Mouse (Mus musculus) limb, embryonic 15.5 days (tissue): Measurements from ENCODE around the gene Ube2j1. TPM values are rescaled to one million over a fixed set of nuclear protein-coding genes. Genes with fewer than 3 reads are reported as not detected.
"Not testable (repeated sequence)": the region's sequence is repeated elsewhere in the genome, so short reads cannot be mapped to it uniquely, and the experiment has no call there.

Experiments
- ATAC-seq: fragments of 200-750 bp; cut with Nextera tagmentation; 2 replicates; pipeline ENCODE4 v1.8.0; 2017; ENCODE audit warnings: low read depth, moderate TSS enrichment; ENCODE audit not compliant: insufficient number of reproducible peaks, low FRiP score, low TSS enrichment
- H3K27ac ChIP-seq: fragments of 300-500 bp; sonication (generic); 2 replicates; pipeline ENCODE4 v1.5.1; 2015; ENCODE audit warnings: moderate library complexity, mild to moderate bottlenecking, inconsistent platforms
- H3K27me3 ChIP-seq: fragments of 300-500 bp; sonication (generic); 2 replicates; pipeline ENCODE4 v1.6.1; 2015; ENCODE audit warnings: inconsistent platforms
- H3K36me3 ChIP-seq: fragments of 300-500 bp; sonication (generic); 2 replicates; pipeline ENCODE4 v1.6.1; 2015; ENCODE audit warnings: inconsistent platforms
- H3K4me1 ChIP-seq: fragments of 300-500 bp; sonication (generic); 2 replicates; pipeline ENCODE4 v1.6.1; 2015; ENCODE audit warnings: inconsistent platforms
- H3K4me2 ChIP-seq: fragments of 300-500 bp; sonication (generic); 2 replicates; pipeline ENCODE4 v1.6.1; 2015; ENCODE audit warnings: mild to moderate bottlenecking, inconsistent platforms
- H3K4me3 ChIP-seq: fragments of 300-500 bp; sonication (generic); 2 replicates; pipeline ENCODE4 v1.5.1; 2015; ENCODE audit warnings: mild to moderate bottlenecking, inconsistent platforms
- H3K9ac ChIP-seq: fragments of 300-500 bp; sonication (generic); 2 replicates; pipeline ENCODE4 v1.6.1; 2015; ENCODE audit warnings: inconsistent platforms
- H3K9me3 ChIP-seq: fragments of 300-500 bp; sonication (generic); 2 replicates; pipeline ENCODE4 v1.6.1; 2016; ENCODE audit warnings: inconsistent platforms
- WGBS: fragments of 180-500 bp; shearing (Covaris S2); methylation state at CpG from one replicate; pipeline ENCODE4 v1.1.7; 2015; 5-methylcytosine and 5-hydroxymethylcytosine counted together
- polyA plus RNA-seq: library from polyadenylated mRNA; unstranded; fragments of >200 nt; fragmentation: Nextera tagmentation; extraction: Ambion mirVana; gene quantifications from 2 replicates; pipeline ENCODE4 v1.2.1, GENCODE M21; 2015

The Ube2j1 gene
- polyA plus RNA-seq, 1 experiment from 2014 or later = 43.3 TPM

DNA sequence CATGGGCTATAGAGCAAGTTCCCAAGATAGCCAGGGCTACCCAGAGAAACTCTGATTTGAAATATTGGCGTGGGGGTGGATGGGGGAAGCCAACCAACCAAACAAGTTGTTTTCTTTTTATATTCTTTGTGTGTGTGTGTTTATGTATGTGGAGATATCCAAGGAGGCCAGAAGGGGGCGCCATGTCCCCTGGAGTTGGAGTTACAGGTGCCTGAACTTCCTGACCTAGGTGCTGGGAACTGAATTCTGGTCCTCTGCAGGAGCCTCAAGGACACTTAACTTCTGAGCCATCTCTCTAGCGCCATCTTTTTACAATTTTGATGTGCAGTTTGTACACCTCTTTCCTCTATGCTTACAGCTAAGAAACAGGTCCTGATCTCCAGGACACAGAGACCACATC, 37.0 kb upstream of the Ube2j1 start:
- Histone ChIP-seq H3K4me1 (no peaks in the 10 kb centered on the region), H3K27ac (no peak overlapping the region), H3K4me2 (no peak overlapping the region), H3K36me3 (no peaks in the 10 kb centered on the region), H3K9me3 (no peaks in the 10 kb centered on the region), H3K27me3 (no peaks in the 10 kb centered on the region), H3K9ac (no peak overlapping the region), H3K4me3 (no peak overlapping the region)
- WGBS = 74% methylated on average over 3 of the region's 3 CpGs
- ATAC-seq = no peak

DNA sequence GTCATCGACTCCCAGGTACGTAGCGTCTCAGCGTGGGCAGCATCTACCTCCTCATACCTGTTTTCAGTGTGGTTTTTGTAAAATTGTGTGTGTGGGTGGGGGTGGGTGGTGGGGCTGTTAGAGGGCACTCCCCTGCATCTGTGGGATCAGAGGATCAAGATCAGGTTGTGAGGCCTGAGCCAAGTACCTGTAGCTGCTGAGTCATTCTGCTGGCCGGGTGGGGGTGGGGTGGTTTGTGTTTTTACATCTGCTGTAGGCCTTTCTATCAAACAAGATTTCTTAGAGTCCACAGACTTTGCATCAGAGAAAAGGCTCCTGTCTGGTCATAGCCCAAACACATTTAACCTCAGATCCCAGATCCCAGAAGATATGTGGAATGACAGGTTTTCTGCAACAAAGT, 35.1 kb upstream of the Ube2j1 start:
- Histone ChIP-seq H3K9ac (no peak overlapping the region), H3K4me1 (no peaks in the 10 kb centered on the region), H3K27ac (no peak overlapping the region), H3K36me3 (no peaks in the 10 kb centered on the region), H3K9me3 (no peaks in the 10 kb centered on the region), H3K4me3 (no peak overlapping the region), H3K27me3 (no peaks in the 10 kb centered on the region), H3K4me2 (no peak overlapping the region)
- ATAC-seq = no peak
- WGBS = 92% methylated on average over 5 of the region's 5 CpGs

DNA sequence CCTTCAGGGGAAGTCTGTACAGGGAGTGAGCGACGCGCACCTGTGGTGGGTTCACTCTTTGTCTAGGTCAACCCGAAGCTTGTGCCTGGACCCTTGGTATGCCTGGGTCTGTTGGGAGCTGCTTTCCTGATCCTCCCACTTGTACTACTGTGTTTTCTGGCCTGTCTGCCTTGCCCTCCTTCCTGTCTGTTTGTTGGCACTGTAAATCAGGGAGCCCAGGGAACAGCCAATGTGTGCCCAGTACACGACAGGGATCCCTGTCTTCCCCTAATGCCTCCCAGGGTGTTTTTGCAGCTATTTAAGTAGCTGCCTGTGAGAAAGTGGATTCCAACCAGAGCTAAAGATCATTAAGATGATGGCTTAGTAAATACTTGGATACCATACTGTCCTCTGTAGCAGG, 33.6 kb upstream of the Ube2j1 start:
- Histone ChIP-seq H3K9me3 (no peaks in the 10 kb centered on the region), H3K27ac (no peak overlapping the region), H3K36me3 (no peaks in the 10 kb centered on the region), H3K27me3 (no peaks in the 10 kb centered on the region), H3K4me1 (no peaks in the 10 kb centered on the region), H3K4me2 (no peak overlapping the region), H3K9ac (no peak overlapping the region), H3K4me3 (no peak overlapping the region)
- ATAC-seq = no peak
- 75% methylated on average over 5 of the region's 5 CpGs for WGBS

DNA sequence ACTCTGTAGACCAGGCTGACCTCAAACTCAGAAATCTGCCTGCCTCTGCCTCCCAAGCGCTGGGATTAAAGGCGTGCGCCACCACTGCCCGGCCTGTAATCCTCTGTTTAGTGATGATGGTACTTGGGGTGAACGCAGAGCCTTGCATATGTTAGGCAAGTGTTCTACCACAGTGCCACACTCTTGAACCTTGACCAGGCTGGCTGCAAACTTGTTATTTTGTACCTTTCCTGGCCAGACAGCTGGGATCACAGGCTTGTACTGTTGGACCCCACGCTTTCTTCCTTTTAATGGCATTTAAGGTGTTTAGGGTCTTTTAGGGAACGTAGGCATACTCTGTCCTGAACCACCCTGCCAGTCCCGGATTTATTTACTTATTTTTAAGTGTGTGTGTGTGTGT, 32.2 kb upstream of the Ube2j1 start:
- Histone ChIP-seq H3K9me3 (no peaks in the 10 kb centered on the region), H3K4me1 (no peaks in the 10 kb centered on the region), H3K27me3 (no peaks in the 10 kb centered on the region), H3K4me2 (no peak overlapping the region), H3K4me3 (no peak overlapping the region), H3K36me3 (no peaks in the 10 kb centered on the region), H3K27ac (no peak overlapping the region), H3K9ac (no peak overlapping the region)
- ATAC-seq = no peak
- WGBS = 87% methylated on average over 8 of the region's 8 CpGs

- H3K4me2 ChIP-seq = no peak overlapping the region
- WGBS = 71% methylated on average over 3 of the region's 3 CpGs
- H3K4me1 ChIP-seq = no peaks in the 10 kb centered on the region
- no peak overlapping the region for H3K4me3 ChIP-seq
- H3K27me3 ChIP-seq = no peaks in the 10 kb centered on the region
- no peak overlapping the region for H3K27ac ChIP-seq
- no peak overlapping the region for H3K9ac ChIP-seq
- no peak for ATAC-seq
- H3K36me3 ChIP-seq = no peaks in the 10 kb centered on the region
- no peaks in the 10 kb centered on the region for H3K9me3 ChIP-seq
Observed at GRCm38 (mm10) chr4:33002081-33002480, 29.1 kb upstream of the Ube2j1 start.

GRCm38 (mm10) chr4:33005595-33006470, 25.4 kb upstream of the Ube2j1 start:
- WGBS = 76% methylated on average over 10 of the region's 10 CpGs
- H3K4me1 ChIP-seq, H3K4me3 ChIP-seq, ATAC-seq, H3K9me3 ChIP-seq, H3K27ac ChIP-seq, H3K27me3 ChIP-seq, H3K4me2 ChIP-seq, H3K9ac ChIP-seq, H3K36me3 ChIP-seq: not testable (repeated sequence)

DNA sequence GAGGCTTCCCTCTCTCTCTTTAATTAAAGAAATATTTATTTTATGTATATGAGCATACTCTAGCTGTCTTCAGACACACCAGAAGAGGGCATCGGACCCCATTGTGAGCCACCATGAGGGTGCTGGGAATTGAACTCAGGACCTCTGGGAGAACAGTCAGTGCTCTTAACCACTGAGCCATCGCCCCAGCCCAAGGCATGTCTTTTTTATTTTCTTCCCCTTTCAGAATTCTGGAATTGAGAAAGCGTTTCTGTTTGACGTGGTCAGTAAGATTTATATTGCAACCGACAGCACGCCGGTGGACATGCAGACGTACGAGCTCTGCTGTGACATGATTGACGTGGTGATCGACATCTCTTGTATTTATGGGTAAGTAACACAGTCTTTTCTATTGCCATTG, 24.4 kb upstream of the Ube2j1 start:
- no peaks in the 10 kb centered on the region for H3K36me3 ChIP-seq
- H3K27me3 ChIP-seq = no peaks in the 10 kb centered on the region
- H3K27ac ChIP-seq = no peak overlapping the region
- 88% methylated on average over 11 of the region's 11 CpGs for WGBS
- no peak for ATAC-seq
- no peak overlapping the region for H3K9ac ChIP-seq
- H3K4me1 ChIP-seq = no peaks in the 10 kb centered on the region
- H3K4me3 ChIP-seq = no peak overlapping the region
- no peak overlapping the region for H3K4me2 ChIP-seq
- no peaks in the 10 kb centered on the region for H3K9me3 ChIP-seq

GRCm38 (mm10) chr4:33007443-33008217, 23.6 kb upstream of the Ube2j1 start:
- WGBS = 87% methylated on average over 9 of the region's 9 CpGs
- no peak for ATAC-seq

DNA sequence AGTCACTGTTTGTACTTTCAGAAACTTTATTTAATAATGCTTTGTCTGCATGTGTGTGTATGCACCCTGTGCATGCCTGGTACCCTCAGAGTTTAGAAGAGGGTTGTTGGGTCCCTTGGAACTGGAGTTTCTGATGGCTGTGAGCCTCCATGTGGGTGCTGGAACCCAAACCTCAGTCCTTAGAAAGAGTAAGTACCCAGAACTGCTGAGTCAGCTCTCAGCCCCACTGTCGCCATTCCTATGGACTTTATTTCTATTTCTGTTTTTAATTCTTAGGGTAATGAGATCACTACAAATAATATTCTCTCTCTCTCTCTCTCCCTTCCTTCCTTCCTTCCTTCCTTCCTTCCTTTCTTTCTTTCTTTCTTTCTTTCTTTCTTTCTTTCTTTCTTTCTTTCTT, 21.1 kb upstream of the Ube2j1 start:
- H3K36me3 ChIP-seq = no peaks in the 10 kb centered on the region
- no peak overlapping the region for H3K27ac ChIP-seq
- H3K4me1 ChIP-seq = no peaks in the 10 kb centered on the region
- ATAC-seq = no peak
- H3K27me3 ChIP-seq = no peaks in the 10 kb centered on the region
- no peak overlapping the region for H3K9ac ChIP-seq
- WGBS = 90% methylated on average over 1 of the region's 1 CpGs
- H3K9me3 ChIP-seq = no peaks in the 10 kb centered on the region
- no peak overlapping the region for H3K4me3 ChIP-seq
- H3K4me2 ChIP-seq = no peak overlapping the region

More at GRCm38 (mm10) chr4:33007443-33008217, 23.6 kb upstream of the Ube2j1 start:
- no peak overlapping the region for H3K9ac ChIP-seq
- H3K4me2 ChIP-seq = no peak overlapping the region
- no peaks in the 10 kb centered on the region for H3K36me3 ChIP-seq
- no peaks in the 10 kb centered on the region for H3K9me3 ChIP-seq
- no peak overlapping the region for H3K4me3 ChIP-seq
- no peaks in the 10 kb centered on the region for H3K4me1 ChIP-seq
- H3K27ac ChIP-seq = no peak overlapping the region
- no peaks in the 10 kb centered on the region for H3K27me3 ChIP-seq

GRCm38 (mm10) chr4:33012484-33012883, 18.7 kb upstream of the Ube2j1 start:
- Histone ChIP-seq H3K4me3 (no peak overlapping the region), H3K9me3 (no peaks in the 10 kb centered on the region), H3K4me1 (no peaks in the 10 kb centered on the region), H3K36me3 (no peaks in the 10 kb centered on the region), H3K9ac (no peak overlapping the region), H3K27ac (no peak overlapping the region), H3K4me2 (no peak overlapping the region), H3K27me3 (no peaks in the 10 kb centered on the region)
- no peak for ATAC-seq
- 81% methylated on average over 4 of the region's 4 CpGs for WGBS

DNA sequence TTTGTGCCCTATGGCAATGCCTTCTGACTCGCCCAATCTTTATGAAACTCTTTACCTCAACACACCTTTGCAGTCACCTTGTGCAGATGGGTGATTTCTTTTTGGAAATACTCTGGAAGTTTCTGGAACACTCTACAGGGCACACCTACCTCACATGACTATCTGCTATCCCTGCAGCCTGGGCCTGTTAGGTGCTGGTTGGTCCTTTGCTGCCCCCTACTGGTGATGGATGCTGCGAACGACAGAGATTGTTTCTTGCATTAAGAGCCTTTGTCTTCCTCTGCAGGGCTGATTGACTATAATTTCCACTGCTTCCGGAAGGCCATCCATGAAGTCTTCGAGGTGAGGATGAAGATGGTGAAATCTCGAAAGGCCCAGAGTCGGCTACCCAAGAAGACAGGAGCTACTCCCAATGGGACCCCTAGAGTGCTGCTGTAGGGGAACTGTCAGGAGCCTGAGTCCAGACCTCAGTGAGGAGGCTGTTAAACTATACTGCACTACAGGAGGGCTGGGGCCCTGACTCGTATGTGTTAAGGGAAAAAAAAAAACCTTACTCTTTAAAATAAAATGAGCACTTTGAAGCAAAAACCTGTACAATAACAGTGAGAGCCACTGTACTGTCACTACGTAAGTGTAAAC, 12.7 kb upstream of the Ube2j1 start:
- Histone ChIP-seq H3K27me3 (no peaks in the 10 kb centered on the region), H3K4me3 (no peak overlapping the region), H3K4me2 (no peak overlapping the region), H3K36me3 (no peaks in the 10 kb centered on the region), H3K9ac (no peak overlapping the region), H3K4me1 (no peaks in the 10 kb centered on the region), H3K27ac (no peak overlapping the region), H3K9me3 (no peaks in the 10 kb centered on the region)
- ATAC-seq = no peak
- 46% methylated on average over 9 of the region's 9 CpGs for WGBS

DNA sequence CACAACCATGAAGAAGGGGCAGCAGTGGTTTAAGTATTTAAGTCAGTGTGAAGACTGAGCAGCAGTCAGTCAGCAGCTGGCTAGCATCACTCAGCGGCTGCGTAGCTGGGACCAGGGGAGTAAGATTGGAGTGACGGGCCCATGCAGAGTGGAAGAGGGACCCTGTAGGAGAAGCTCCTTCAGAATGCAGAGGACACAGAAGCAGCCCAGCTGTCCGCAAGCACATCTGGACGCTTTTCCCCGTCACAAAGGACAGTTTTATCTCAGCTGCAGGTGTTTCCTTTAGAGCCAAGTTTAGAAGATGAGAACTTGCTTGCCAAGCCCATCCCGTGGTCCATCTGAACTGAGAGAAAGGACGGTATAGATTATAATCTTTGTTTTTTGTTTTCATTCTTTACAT, 6.8 kb upstream of the Ube2j1 start:
- no peak overlapping the region for H3K27ac ChIP-seq
- 76% methylated on average over 8 of the region's 8 CpGs for WGBS
- H3K9me3 ChIP-seq = no peaks in the 10 kb centered on the region
- H3K36me3 ChIP-seq = peaks cover 13% of the 10 kb centered on the region
- no peak for ATAC-seq
- no peaks in the 10 kb centered on the region for H3K27me3 ChIP-seq
- no peak overlapping the region for H3K4me3 ChIP-seq
- H3K4me2 ChIP-seq = no peak overlapping the region
- H3K4me1 ChIP-seq = no peaks in the 10 kb centered on the region
- H3K9ac ChIP-seq = no peak overlapping the region
